Mouse (Mus musculus): ENCODE measurements around the gene Msmo1. TPM values are rescaled to one million over a fixed set of nuclear protein-coding genes. Genes with fewer than 3 reads are reported as not detected.
A peak's percentile ranks its signal among the peaks of the same experiment; 100 is the strongest.

Gene Msmo1
- polyA plus RNA-seq, 1 experiment from 2014 or later = 90.1 TPM

DNA sequence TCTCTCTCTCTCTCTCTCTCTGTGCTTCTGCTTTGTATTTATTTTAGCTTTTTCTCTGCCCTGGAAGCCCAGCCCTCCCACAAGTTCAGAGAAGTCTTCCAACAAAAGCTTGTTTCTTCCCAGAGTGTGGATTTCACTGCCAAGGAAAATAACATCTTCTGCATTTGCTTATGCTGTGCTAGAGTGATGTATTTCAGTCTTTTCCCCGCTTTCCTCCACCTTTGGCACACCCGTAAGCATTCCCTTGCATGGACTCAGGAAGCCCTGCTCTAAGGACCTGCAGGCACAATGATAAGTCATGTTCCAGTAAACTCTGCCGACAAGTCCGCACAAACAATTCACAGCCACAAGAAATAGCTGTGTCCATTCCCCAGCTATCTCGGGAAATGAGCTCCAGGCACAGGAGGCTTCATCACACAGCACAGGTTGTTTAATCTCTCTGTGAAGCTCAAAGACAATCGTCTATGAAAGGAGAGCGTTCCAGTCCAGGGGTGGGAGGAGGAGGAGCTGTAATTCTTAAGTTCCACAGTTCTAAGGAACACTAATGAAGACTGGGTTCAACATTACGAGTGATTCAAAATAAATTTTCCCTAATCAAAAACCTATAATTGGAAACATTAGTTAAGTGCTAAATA lies 58.5 kb downstream of the Msmo1 start:
- H3K27ac ChIP-seq = 0 out of 2 replicates have a peak overlapping the region, but pooled peaks have one; percentile 33
- no peak for ATAC-seq (ENCODE audit: insufficient number of reproducible peaks, insufficient read depth, low FRiP score, low TSS enrichment, low read depth)

DNA sequence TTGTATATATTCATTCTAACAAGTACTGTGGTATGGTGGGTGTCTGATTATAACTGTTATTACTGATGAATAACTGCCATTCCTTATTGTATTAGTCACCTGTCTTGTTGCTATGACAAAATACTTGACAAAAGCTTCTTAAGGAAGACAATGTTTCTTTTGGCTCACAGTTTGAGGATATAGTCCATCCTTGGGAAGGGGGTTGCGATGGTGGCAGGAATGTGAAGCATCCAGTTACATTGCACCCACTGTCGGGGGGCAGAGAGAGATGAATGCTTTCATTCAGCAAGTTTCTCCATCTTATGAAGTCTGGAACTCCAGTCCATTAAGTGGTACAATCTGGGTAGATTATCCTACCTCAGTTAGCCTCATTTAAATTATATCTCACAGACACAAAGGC lies 60.7 kb downstream of the Msmo1 start:
- H3K4me3 ChIP-seq = no peak overlapping the region
- no peaks in the 10 kb centered on the region for H3K36me3 ChIP-seq
- no peaks in the 10 kb centered on the region for H3K27me3 ChIP-seq
- H3K27ac ChIP-seq = no peak overlapping the region
- ATAC-seq (ENCODE audit: insufficient number of reproducible peaks, insufficient read depth, low FRiP score, low TSS enrichment, low read depth) = no peak
- 44% methylated on average over 2 of the region's 2 CpGs for WGBS
- no peak overlapping the region for H3K4me2 ChIP-seq
- H3K4me1 ChIP-seq = no peaks in the 10 kb centered on the region
- no peak overlapping the region for H3K9ac ChIP-seq
- H3K9me3 ChIP-seq = no peaks in the 10 kb centered on the region

More for the DNA sequence above, 58.5 kb downstream of the Msmo1 start:
- Histone ChIP-seq H3K4me2 (no peak overlapping the region), H3K4me3 (no peak overlapping the region), H3K36me3 (no peaks in the 10 kb centered on the region), H3K9ac (no peak overlapping the region), H3K27me3 (no peaks in the 10 kb centered on the region), H3K9me3 (no peaks in the 10 kb centered on the region), H3K4me1 (no peaks in the 10 kb centered on the region)
- 62% methylated on average over 8 of the region's 8 CpGs for WGBS

DNA sequence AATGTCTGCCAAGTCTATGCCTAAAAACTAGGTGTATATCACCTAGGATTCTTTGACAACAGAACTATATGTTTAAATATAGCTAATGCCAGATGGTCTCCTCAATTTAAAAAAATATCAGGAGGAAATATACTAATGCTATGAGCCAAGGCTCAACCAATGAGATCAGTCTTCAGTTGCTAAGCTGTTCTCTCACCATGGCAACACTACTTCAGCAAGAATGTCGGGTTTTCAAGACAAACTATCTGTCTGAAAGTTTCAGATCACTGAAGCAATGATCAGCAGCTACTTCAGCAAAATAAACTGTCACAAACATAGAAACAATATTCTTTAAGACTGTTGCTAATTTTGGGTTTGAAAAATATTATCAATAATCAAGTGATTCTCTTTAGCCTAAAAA lies 61.7 kb downstream of the Msmo1 start:
- Histone ChIP-seq H3K4me3 (no peak overlapping the region), H3K9ac (no peak overlapping the region), H3K4me2 (no peak overlapping the region), H3K27ac (no peak overlapping the region), H3K9me3 (no peaks in the 10 kb centered on the region), H3K4me1 (no peaks in the 10 kb centered on the region), H3K27me3 (no peaks in the 10 kb centered on the region), H3K36me3 (no peaks in the 10 kb centered on the region)
- 41% methylated on average over 1 of the region's 1 CpGs for WGBS
- no peak for ATAC-seq (ENCODE audit: insufficient number of reproducible peaks, insufficient read depth, low FRiP score, low TSS enrichment, low read depth)

Other genes starting within 250 kb of the Msmo1 start
- 233 and 279 TPM in 2 replicates for gene Cpe, start 40.7 kb downstream of the Msmo1 start, polyA plus RNA-seq (2015; fragmentation: Nextera tagmentation; extraction: Ambion mirVana)
- 5.0 and 11.8 TPM in 2 replicates for gene Klhl2, start 116.2 kb upstream of the Msmo1 start, polyA plus RNA-seq (2015; fragmentation: Nextera tagmentation; extraction: Ambion mirVana)
- gene Tmem192, start 213.4 kb upstream of the Msmo1 start, polyA plus RNA-seq (2015; fragmentation: Nextera tagmentation; extraction: Ambion mirVana) = 22.0 and 24.8 TPM in 2 replicates

All from embryonic facial prominence, embryonic 13.5 days (tissue).